Mouse (Mus musculus) cerebellum, adult 2 months (tissue): ENCODE measurements around the gene Prepl. TPM values are rescaled to one million over a fixed set of nuclear protein-coding genes. Genes with fewer than 3 reads are reported as not detected.

Experiments used
- DNase-seq, 2 experiments: peaks; one replicate each; pipeline ENCODE4 v3.0.0; 2021
- H3K27ac ChIP-seq: fragments of 200-500 bp; 2 replicates; pipeline ENCODE4 v1.5.1; 2012; ENCODE audit warnings: low read length, control low read depth, inconsistent platforms; ENCODE audit not compliant: insufficient read depth
- H3K27me3 ChIP-seq: fragments of 200-500 bp; 2 replicates; pipeline ENCODE4 v1.6.1; 2012; ENCODE audit warnings: inconsistent platforms, mild to moderate bottlenecking, low read length, moderate library complexity; ENCODE audit not compliant: control insufficient read depth, insufficient read depth
- H3K4me1 ChIP-seq: fragments of 200-500 bp; 2 replicates; pipeline ENCODE4 v1.6.1; 2011; ENCODE audit warnings: low read length; ENCODE audit not compliant: control insufficient read depth, insufficient read depth
- H3K4me3 ChIP-seq: fragments of 200-500 bp; replicated peaks from 2 replicates; pipeline ENCODE3; 2011; ENCODE audit warnings: mild to moderate bottlenecking, low read depth, low read length, control low read depth; ENCODE audit not compliant: insufficient read depth
- CTCF ChIP-seq: fragments of 200-500 bp; IDR thresholded peaks from 2 replicates; pipeline ENCODE4 v1.5.1; 2011; ENCODE audit warnings: low read depth, mild to moderate bottlenecking, control low read depth, low read length, moderate library complexity, borderline replicate concordance; ENCODE audit not compliant: insufficient read depth
- POLR2A ChIP-seq: fragments of 200-500 bp; IDR thresholded peaks from 2 replicates; pipeline ENCODE4 v1.6.1; 2011; ENCODE audit warnings: low read length, control low read depth, borderline replicate concordance; ENCODE audit not compliant: insufficient read depth
- WGBS: fragments of 180-500 bp; shearing (Covaris S2); methylation state at CpG from one replicate; pipeline ENCODE4 v1.1.7; 2018; 5-methylcytosine and 5-hydroxymethylcytosine counted together
- polyA plus RNA-seq: library from polyadenylated mRNA; depleted of rRNA; stranded (reverse); fragments of >200 nt; gene quantifications from 2 replicates; pipeline ENCODE4 v1.2.3, GENCODE M21; 2012

Prepl gene
- polyA plus RNA-seq, 1 experiment, result 286 TPM

DNA sequence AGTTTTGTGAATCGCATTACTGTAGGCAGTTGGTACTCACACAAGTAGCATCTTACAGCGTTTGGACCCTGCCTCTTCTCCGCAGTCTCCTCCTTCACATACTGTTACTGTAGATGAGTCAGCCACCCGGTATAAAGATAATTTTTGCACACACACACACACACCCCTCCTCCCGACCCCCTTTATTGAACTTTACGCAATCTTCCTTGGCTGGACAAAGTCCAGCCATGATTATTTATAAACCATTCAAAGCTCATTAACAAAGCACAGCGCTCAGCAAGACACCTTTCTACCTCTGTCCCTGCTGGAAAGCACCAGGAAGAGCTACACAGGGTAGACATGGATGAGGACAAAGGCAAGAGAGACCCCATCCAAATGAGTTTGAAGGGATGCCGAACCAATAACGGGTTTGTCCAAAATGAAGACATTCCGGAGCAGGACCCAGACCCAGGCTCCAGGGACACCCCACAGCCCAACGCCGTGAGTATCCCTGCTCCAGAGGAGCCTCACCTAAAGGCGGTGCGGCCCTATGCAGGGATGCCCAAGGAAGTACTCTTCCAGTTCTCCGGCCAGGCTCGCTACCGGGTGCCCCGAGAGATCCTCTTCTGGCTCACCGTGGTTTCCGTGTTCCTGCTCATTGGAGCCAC is 61.8 kb downstream of the Prepl start, which contains the start of gene Slc3a1:
Gene Slc3a1 (plus strand): TSS at position 284 of the 647 bp plus-strand sequence.
- no peak within 1 kb of the TSS for H3K27ac ChIP-seq
- TF ChIP-seq CTCF (no peak), POLR2A (no peak)
- H3K27me3 ChIP-seq, result no peaks in the 10 kb centered on the region
- WGBS, result 71% methylated on average over 20 of the region's 20 CpGs
- no peaks in the 10 kb centered on the region for H3K4me1 ChIP-seq
- H3K4me3 ChIP-seq, result no peak within 1 kb of the TSS
- no peak for DNase-seq

GRCm38 (mm10) chr17:85027247-85027646 is 62.8 kb downstream of the Prepl start:
- WGBS, result 80% methylated on average over 3 of the region's 3 CpGs
- Histone ChIP-seq H3K4me3 (no peak overlapping the region), H3K27me3 (no peaks in the 10 kb centered on the region), H3K4me1 (no peaks in the 10 kb centered on the region), H3K27ac (no peak overlapping the region)
- no peak for TF ChIP-seq POLR2A
- TF ChIP-seq CTCF, result no peak
- no peak for DNase-seq

DNA sequence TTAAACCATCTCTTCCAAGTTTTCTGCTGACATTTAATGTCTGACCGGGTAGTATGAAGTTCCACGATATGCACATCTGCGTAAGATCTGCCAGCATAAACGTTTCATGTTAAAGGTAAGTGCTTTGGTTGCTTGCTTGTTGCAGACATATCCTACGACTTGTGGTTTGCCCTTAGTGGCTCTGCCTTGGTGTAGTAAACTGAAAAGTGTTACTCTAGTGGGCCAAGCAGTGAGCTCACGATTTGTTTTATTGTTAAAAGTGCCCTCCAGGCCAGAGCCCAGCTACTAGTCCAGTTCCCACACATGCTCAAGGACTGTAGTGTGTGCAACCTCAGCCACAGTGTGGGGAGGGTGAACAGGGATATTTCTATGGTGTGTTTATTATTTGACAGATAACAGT is 63.6 kb downstream of the Prepl start:
- 91% methylated on average over 6 of the region's 6 CpGs for WGBS
- TF ChIP-seq CTCF (no peak), POLR2A (no peak)

DNA sequence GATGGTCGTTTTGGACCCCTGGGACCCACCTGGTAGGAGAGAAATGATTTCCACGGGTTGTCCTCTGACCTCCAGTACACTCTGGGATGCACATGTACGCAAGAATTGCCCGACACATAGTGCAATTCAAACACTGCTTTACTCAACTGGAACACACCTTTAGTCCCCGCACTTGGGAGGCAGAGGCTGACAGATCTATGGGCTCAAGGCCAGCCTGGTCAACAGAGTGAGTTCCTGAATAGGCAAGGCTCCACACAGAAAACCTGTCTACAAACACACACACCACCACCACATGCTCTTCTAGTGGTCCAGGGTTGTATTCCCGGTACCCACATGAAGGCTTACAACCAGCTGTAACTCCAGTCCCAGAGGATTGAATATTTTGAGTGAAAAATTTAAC is 64.9 kb downstream of the Prepl start:
- Histone ChIP-seq H3K27me3 (no peaks in the 10 kb centered on the region), H3K4me1 (no peaks in the 10 kb centered on the region), H3K27ac (no peak overlapping the region), H3K4me3 (no peak overlapping the region)
- no peak for TF ChIP-seq CTCF
- TF ChIP-seq POLR2A, result no peak
- 90% methylated on average over 6 of the region's 6 CpGs for WGBS
- no peak for DNase-seq

More for the DNA sequence above, 63.6 kb downstream of the Prepl start:
- H3K4me3 ChIP-seq, result no peak overlapping the region
- H3K27ac ChIP-seq, result no peak overlapping the region
- DNase-seq, result no peak
- H3K27me3 ChIP-seq, result no peaks in the 10 kb centered on the region
- no peaks in the 10 kb centered on the region for H3K4me1 ChIP-seq

DNA sequence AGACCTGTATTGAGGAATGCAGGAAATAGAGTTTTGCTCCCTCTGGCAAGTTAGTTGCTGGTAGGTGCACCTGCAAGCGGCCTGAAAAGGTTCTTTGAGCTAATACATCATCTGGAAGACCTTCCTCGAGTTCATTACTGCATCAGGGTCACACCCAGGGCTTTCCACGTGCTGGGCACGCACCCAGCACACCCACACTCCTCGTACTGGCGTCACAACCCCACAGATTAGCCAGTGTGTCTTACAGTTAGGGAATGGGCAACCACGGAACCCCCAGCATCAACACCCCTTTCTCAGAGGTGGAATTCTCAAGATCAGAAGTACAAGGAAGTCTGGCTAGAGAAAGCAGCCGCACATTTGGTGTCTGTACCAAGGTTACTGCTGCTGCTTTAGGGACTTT is 65.8 kb downstream of the Prepl start:
- Histone ChIP-seq H3K4me1 (no peaks in the 10 kb centered on the region), H3K27me3 (no peaks in the 10 kb centered on the region), H3K27ac (no peak overlapping the region), H3K4me3 (no peak overlapping the region)
- 86% methylated on average over 8 of the region's 8 CpGs for WGBS
- DNase-seq, result no peak
- TF ChIP-seq CTCF (no peak), POLR2A (no peak)

DNA sequence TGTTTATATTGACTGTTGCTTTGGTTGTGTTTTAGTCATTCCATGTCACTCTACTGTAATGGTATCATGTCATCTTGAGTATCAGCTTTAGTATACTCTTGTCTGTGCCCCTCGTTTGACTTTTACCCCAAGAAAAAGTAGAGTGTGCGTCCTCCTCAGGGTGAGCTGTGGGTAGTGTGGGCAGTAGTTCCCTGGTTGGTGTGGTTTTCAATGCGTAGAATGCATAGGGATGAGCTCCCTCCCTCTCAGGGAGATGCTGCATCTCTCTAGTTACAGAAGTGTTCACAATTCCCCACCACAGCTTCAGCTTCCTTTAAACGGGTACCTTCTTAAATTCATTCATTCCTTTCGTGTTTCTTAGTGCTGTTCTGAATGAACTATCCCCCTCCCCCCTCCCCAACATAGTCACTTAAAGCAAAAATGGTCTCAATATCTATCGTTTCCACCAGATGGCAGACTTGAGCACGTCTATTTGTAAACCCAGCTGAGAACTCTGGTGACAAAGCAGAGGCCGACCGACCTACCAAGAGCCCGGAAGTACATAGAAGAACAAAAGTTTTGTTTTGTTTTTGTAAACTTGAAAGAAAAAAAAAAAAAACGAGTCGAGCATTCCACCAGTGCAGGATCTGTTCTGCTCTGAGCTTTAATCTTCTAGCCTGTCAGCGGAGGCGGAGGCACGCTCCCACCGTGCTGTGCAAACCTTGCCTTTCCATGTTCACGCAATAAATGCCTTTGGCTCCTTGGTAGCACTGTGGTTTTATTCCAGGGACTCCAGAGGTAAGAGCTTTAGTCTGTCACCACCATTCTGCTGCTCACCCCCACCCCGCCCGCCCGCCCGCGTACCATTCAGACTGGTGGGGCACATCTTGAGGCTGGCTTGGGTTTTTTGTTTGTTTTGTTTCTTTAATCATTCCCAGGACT is 66.5 kb downstream of the Prepl start:
- Histone ChIP-seq H3K4me1 (no peaks in the 10 kb centered on the region), H3K27ac (no peak overlapping the region), H3K4me3 (no peak overlapping the region), H3K27me3 (no peaks in the 10 kb centered on the region)
- TF ChIP-seq CTCF (peak; percentile 36; the same call in 1 of the 2 replicates), POLR2A (no peak)
- WGBS, result 61% methylated on average over 22 of the region's 22 CpGs
- DNase-seq, result peak in 1 of 2 experiments; percentile 52

- WGBS, result 76% methylated on average over 3 of the region's 3 CpGs
- no peak for TF ChIP-seq CTCF
- TF ChIP-seq POLR2A, result no peak
- Histone ChIP-seq H3K27ac (no peak overlapping the region), H3K4me3 (no peak overlapping the region), H3K27me3 (no peaks in the 10 kb centered on the region), H3K4me1 (no peaks in the 10 kb centered on the region)
- DNase-seq, result no peak
These were observed 69.7 kb downstream of the Prepl start for GRCm38 (mm10) chr17:85020343-85020742.
